Mouse (Mus musculus) kidney, embryonic 14.5 days (tissue): Measurements from ENCODE around the gene Gm5416. TPM values are rescaled to one million over a fixed set of nuclear protein-coding genes. Genes with fewer than 3 reads are reported as not detected.
"Not testable (repeated sequence)": the region's sequence is repeated elsewhere in the genome, so short reads cannot be mapped to it uniquely, and the experiment has no call there.

Source experiments
- ATAC-seq: fragments of 200-750 bp; cut with Nextera tagmentation; 2 replicates; pipeline ENCODE4 v1.8.0; 2017; ENCODE audit warnings: moderate number of reproducible peaks, mild to moderate bottlenecking, moderate TSS enrichment, moderate library complexity; ENCODE audit not compliant: low FRiP score, low TSS enrichment
- H3K27ac ChIP-seq: fragments of 300-500 bp; sonication (generic); 2 replicates; pipeline ENCODE4 v1.5.1; 2014; ENCODE audit warnings: low read depth, mild to moderate bottlenecking, low read length, moderate library complexity, mixed read lengths
- H3K27me3 ChIP-seq: fragments of 300-500 bp; sonication (generic); 2 replicates; pipeline ENCODE4 v1.6.1; 2014; ENCODE audit warnings: mild to moderate bottlenecking, low read length; ENCODE audit not compliant: control insufficient read depth, insufficient read depth
- H3K36me3 ChIP-seq: fragments of 300-500 bp; sonication (generic); 2 replicates; pipeline ENCODE4 v1.6.1; 2014; ENCODE audit warnings: low read length, mixed read lengths; ENCODE audit not compliant: control insufficient read depth, insufficient read depth
- H3K4me1 ChIP-seq: fragments of 300-500 bp; sonication (generic); 2 replicates; pipeline ENCODE4 v1.6.1; 2014; ENCODE audit warnings: low read length, mixed read lengths; ENCODE audit not compliant: control insufficient read depth, insufficient read depth
- H3K4me2 ChIP-seq: fragments of 300-500 bp; sonication (generic); replicated peaks from 2 replicates; pipeline ENCODE4 v1.6.1; 2014; ENCODE audit warnings: low read depth, mild to moderate bottlenecking, low read length
- H3K4me3 ChIP-seq: fragments of 300-500 bp; sonication (generic); 2 replicates; pipeline ENCODE4 v1.5.1; 2014; ENCODE audit warnings: mild to moderate bottlenecking, low read length
- H3K9ac ChIP-seq: fragments of 300-500 bp; sonication (generic); 2 replicates; pipeline ENCODE4 v1.6.1; 2014; ENCODE audit warnings: low read depth, mild to moderate bottlenecking, low read length, moderate library complexity
- H3K9me3 ChIP-seq: fragments of 300-500 bp; sonication (generic); 2 replicates; pipeline ENCODE4 v1.6.1; 2016; ENCODE audit warnings: low read length; ENCODE audit not compliant: control insufficient read depth
- WGBS: fragments of 180-500 bp; shearing (Covaris S2); extraction: QIAGEN DNeasy Blood & Tissue Kit; methylation state at CpG from one replicate; pipeline ENCODE4 v1.1.7; 2014; 5-methylcytosine and 5-hydroxymethylcytosine counted together
- polyA plus RNA-seq: library from polyadenylated mRNA; unstranded; fragments of >200 nt; fragmentation: Nextera tagmentation; extraction: Ambion mirVana; gene quantifications from 2 replicates; pipeline ENCODE4 v1.2.1, GENCODE M21; 2014

Gm5416 gene
- polyA plus RNA-seq: not detected in 2 replicates

GRCm38 (mm10) chr16:36209967-36210453 lies at the start of gene Gm5416:
Gm5416 (plus strand) TSS chr16:36210403.
- H3K36me3 ChIP-seq: no peaks in the 10 kb centered on the region
- no peak within 1 kb of the TSS for H3K27ac ChIP-seq
- H3K4me1 ChIP-seq: no peaks in the 10 kb centered on the region
- WGBS: 79% methylated on average over 2 of the region's 2 CpGs
- no peak within 1 kb of the TSS for H3K4me3 ChIP-seq
- H3K27me3 ChIP-seq: no peaks in the 10 kb centered on the region
- no peaks in the 10 kb centered on the region for H3K9me3 ChIP-seq
- no peak for ATAC-seq
- no peak within 1 kb of the TSS for H3K4me2 ChIP-seq
- H3K9ac ChIP-seq: no peak within 1 kb of the TSS

GRCm38 (mm10) chr16:36167841-36168240 lies 42.4 kb upstream of the Gm5416 start:
- H3K36me3 ChIP-seq, H3K27me3 ChIP-seq, ATAC-seq, H3K4me3 ChIP-seq, H3K9me3 ChIP-seq, H3K27ac ChIP-seq, H3K9ac ChIP-seq, H3K4me1 ChIP-seq, H3K4me2 ChIP-seq: not testable (repeated sequence)
- 91% methylated on average over 10 of the region's 10 CpGs for WGBS

- no peak overlapping the region for H3K4me3 ChIP-seq
- no peak overlapping the region for H3K4me2 ChIP-seq
- no peaks in the 10 kb centered on the region for H3K4me1 ChIP-seq
- no peaks in the 10 kb centered on the region for H3K36me3 ChIP-seq
- no peak overlapping the region for H3K27ac ChIP-seq
- no peak for ATAC-seq
- H3K9ac ChIP-seq: no peak overlapping the region
- no peaks in the 10 kb centered on the region for H3K9me3 ChIP-seq
- H3K27me3 ChIP-seq: no peaks in the 10 kb centered on the region
Observed at GRCm38 (mm10) chr16:36176108-36176507, 34.1 kb upstream of the Gm5416 start.

GRCm38 (mm10) chr16:36179910-36180309 lies 30.3 kb upstream of the Gm5416 start:
- Histone ChIP-seq H3K9ac (no peak overlapping the region), H3K4me1 (no peaks in the 10 kb centered on the region), H3K27me3 (no peaks in the 10 kb centered on the region), H3K27ac (no peak overlapping the region), H3K4me2 (no peak overlapping the region), H3K9me3 (no peaks in the 10 kb centered on the region), H3K4me3 (no peak overlapping the region), H3K36me3 (no peaks in the 10 kb centered on the region)
- ATAC-seq: no peak
- WGBS: 77% methylated on average over 2 of the region's 2 CpGs

- H3K4me1 ChIP-seq, H3K9me3 ChIP-seq, H3K4me3 ChIP-seq, H3K36me3 ChIP-seq, ATAC-seq, H3K27me3 ChIP-seq, H3K27ac ChIP-seq, H3K9ac ChIP-seq, H3K4me2 ChIP-seq: not testable (repeated sequence)
- 86% methylated on average over 4 of the region's 4 CpGs for whole genome bisulfite sequencing
Observed at GRCm38 (mm10) chr16:36183912-36184311, 26.3 kb upstream of the Gm5416 start, which contains the start of gene Gm5483. Gm5483 (plus strand) TSS chr16:36184212.

- ATAC-seq: no peak
- no peaks in the 10 kb centered on the region for H3K4me1 ChIP-seq
- H3K4me2 ChIP-seq: no peak overlapping the region
- no peaks in the 10 kb centered on the region for H3K36me3 ChIP-seq
- H3K27ac ChIP-seq: no peak overlapping the region
- no peak overlapping the region for H3K9ac ChIP-seq
- H3K4me3 ChIP-seq: no peak overlapping the region
- H3K27me3 ChIP-seq: no peaks in the 10 kb centered on the region
- WGBS: 56% methylated on average over 19 of the region's 19 CpGs
- H3K9me3 ChIP-seq: no peaks in the 10 kb centered on the region
Observed at GRCm38 (mm10) chr16:36199226-36199625, 11.0 kb upstream of the Gm5416 start.

GRCm38 (mm10) chr16:36203846-36204245 lies 6.4 kb upstream of the Gm5416 start:
- H3K4me2 ChIP-seq: no peak overlapping the region

GRCm38 (mm10) chr16:36205684-36206083 lies 4.5 kb upstream of the Gm5416 start:
- ATAC-seq, H3K4me2 ChIP-seq, H3K9me3 ChIP-seq, H3K36me3 ChIP-seq, H3K4me3 ChIP-seq, H3K27ac ChIP-seq, H3K9ac ChIP-seq, H3K4me1 ChIP-seq, H3K27me3 ChIP-seq: not testable (repeated sequence)
- WGBS: 33% methylated on average over 2 of the region's 2 CpGs

More at GRCm38 (mm10) chr16:36203846-36204245, 6.4 kb upstream of the Gm5416 start:
- Histone ChIP-seq H3K36me3 (no peaks in the 10 kb centered on the region), H3K4me1 (no peaks in the 10 kb centered on the region), H3K9ac (no peak overlapping the region), H3K9me3 (no peaks in the 10 kb centered on the region), H3K4me3 (no peak overlapping the region), H3K27me3 (no peaks in the 10 kb centered on the region), H3K27ac (no peak overlapping the region)
- no peak for ATAC-seq
- WGBS: 74% methylated on average over 5 of the region's 5 CpGs

- H3K4me3 ChIP-seq, H3K27me3 ChIP-seq, H3K4me2 ChIP-seq, H3K4me1 ChIP-seq, H3K27ac ChIP-seq, H3K9ac ChIP-seq, H3K9me3 ChIP-seq, H3K36me3 ChIP-seq, ATAC-seq: not testable (repeated sequence)
- 90% methylated on average over 6 of the region's 7 CpGs for WGBS
Observed at GRCm38 (mm10) chr16:36221168-36221567, 11.0 kb downstream of the Gm5416 start, which contains the start of gene 2010005H15Rik. 2010005H15Rik (plus strand) TSS chr16:36221468.
